Mouse (Mus musculus): Measurements from ENCODE around the gene Ska3.

GRCm38 (mm10) chr14:57833526-57833925, 7.5 kb upstream of the Ska3 start:
- TF ChIP-seq POLR2A (IDR thresholded peaks at IDR 0.05; ENCODE audit: insufficient read depth, low read depth, low read length) (no peak), CTCF (IDR thresholded peaks at IDR 0.05; ENCODE audit: insufficient read depth, low read depth, low read length) (no peak)

Measured in olfactory bulb, adult 2 months (tissue).